Mouse (Mus musculus): ENCODE data around the gene Tmem268.

GRCm38 (mm10) chr4:63559127-63559697, 631 bp downstream of the Tmem268 start:
- TF ChIP-seq TCF12 (IDR thresholded peaks at IDR 0.05; ENCODE audit: insufficient read depth, poor library complexity, severe bottlenecking) (no peak), POLR2A (IDR thresholded peaks at IDR 0.05; ENCODE audit: insufficient read length, low read depth) (peak; percentile 3), MYOG (IDR thresholded peaks at IDR 0.05; ENCODE audit: control insufficient read depth in 1 of 3, insufficient read depth in 1 of 3, insufficient read length in 2 of 3, low read depth in 2 of 3) (no peak), MYOD1 (IDR thresholded peaks at IDR 0.05; ENCODE audit: control insufficient read depth in 1 of 3, insufficient read length in 2 of 3, low read depth in 2 of 3) (no peak), USF1 (IDR thresholded peaks at IDR 0.05; ENCODE audit: low read depth) (no peak), MAX (IDR thresholded peaks at IDR 0.05; ENCODE audit: low read depth) (no peak), CEBPB (IDR thresholded peaks at IDR 0.05; ENCODE audit: insufficient read depth, poor library complexity, severe bottlenecking) (no peak)
